ENCODE assay signal across 20 mouse cellular contexts in genomic region chr13:81209815-81210214, GRCm38 (mm10).
"Had no signal": no experiment of that assay in that cellular context is flagged by ENCODE, and none has a peak within 500 bp of the region (broad histone marks: within the 10 kb centered on the region; RNA-seq: fewer than 3 reads in every experiment).

No protein-coding gene starts in this region.

- DNase-seq: kidney, adult 9 months; kidney, postnatal 10 days; layer of hippocampus, adult 9-11 months; layer of hippocampus, postnatal 36 days; liver, embryonic 13.5 days; liver, postnatal 0 days; lung, postnatal 14 days; spleen, adult 18-20 months; thymus, adult 2 months; thymus, postnatal 25 days had no signal

- H3K4me1 ChIP-seq: limb, embryonic 15.5 days; liver, embryonic 13.5 days; lung, embryonic 15.5 days; megakaryocyte, embryonic 14.5 days; midbrain, embryonic 15.5 days; neural tube, embryonic 12.5 days; stomach, embryonic 15.5 days had no signal

- H3K9me3 ChIP-seq: limb, embryonic 15.5 days; liver, embryonic 13.5 days; lung, embryonic 15.5 days; midbrain, embryonic 15.5 days; stomach, embryonic 15.5 days had no signal

- H3K4me2 ChIP-seq: limb, embryonic 15.5 days; liver, embryonic 13.5 days; lung, embryonic 15.5 days; midbrain, embryonic 11.5 days; midbrain, embryonic 15.5 days; neural tube, embryonic 12.5 days; stomach, embryonic 15.5 days had no signal

- H3K27me3 ChIP-seq: limb, embryonic 15.5 days; liver, embryonic 13.5 days; lung, embryonic 15.5 days; megakaryocyte, embryonic 14.5 days; midbrain, embryonic 15.5 days; neural tube, embryonic 12.5 days; stomach, embryonic 15.5 days had no signal

- H3K27ac ChIP-seq: limb, embryonic 15.5 days; liver, embryonic 13.5 days; lung, embryonic 15.5 days; macrophage; midbrain, embryonic 15.5 days; neural tube, embryonic 12.5 days; stomach, embryonic 15.5 days had no signal

- H3K36me3 ChIP-seq: limb, embryonic 15.5 days; liver, embryonic 13.5 days; lung, embryonic 15.5 days; midbrain, embryonic 15.5 days; neural tube, embryonic 12.5 days; stomach, embryonic 15.5 days had no signal

- H3K9ac ChIP-seq: limb, embryonic 15.5 days; liver, embryonic 13.5 days; liver, postnatal 0 days; lung, embryonic 15.5 days; midbrain, embryonic 15.5 days; neural tube, embryonic 12.5 days; stomach, embryonic 15.5 days had no signal

- H3K4me3 ChIP-seq: limb, embryonic 15.5 days; liver, embryonic 13.5 days; lung, embryonic 15.5 days; megakaryocyte, embryonic 14.5 days; midbrain, embryonic 15.5 days; myocyte; neural tube, embryonic 12.5 days; stomach, embryonic 15.5 days had no signal

- ATAC-seq: intestine, postnatal 0 days; liver, postnatal 0 days; midbrain, embryonic 15.5 days had no signal
